Mouse (Mus musculus) layer of hippocampus, adult 2 months (tissue): ENCODE measurements around the gene Ppm1n. TPM values are rescaled to one million over a fixed set of nuclear protein-coding genes. Genes with fewer than 3 reads are reported as not detected.
A peak's percentile ranks its signal among the peaks of the same experiment; 100 is the strongest.

Experiments
- DNase-seq, 2 experiments: peaks; one replicate each; pipeline ENCODE4 v3.0.0; 2022; ENCODE audit warnings: low spot score in 2 of 2
- H3K27ac ChIP-seq: fragments of 200-600 bp; 2 replicates; pipeline ENCODE4 v1.8.1; 2022
- H3K4me3 ChIP-seq: fragments of 200-600 bp; 2 replicates; pipeline ENCODE4 v1.8.1; 2022; ENCODE audit warnings: mild to moderate bottlenecking
- CTCF ChIP-seq: fragments of 200-600 bp; conservative IDR thresholded peaks from 2 replicates; pipeline ENCODE4 v1.8.1; 2022; ENCODE audit warnings: antibody characterized with exemption, mild to moderate bottlenecking, moderate library complexity
- long read RNA-seq, 2 experiments: library from polyadenylated mRNA; stranded (forward); transcript quantifications; one replicate each; pipeline ENCODE4 v2.0.0; 2021; ENCODE audit warnings: borderline mapping rate in 2 of 2
- total RNA-seq, 2 experiments: library from RNA; stranded (reverse); gene quantifications; 2 replicates each; pipeline ENCODE4 v1.2.3; 2021

The Ppm1n gene
- not detected for total RNA-seq
- long read RNA-seq, experiment 1, partial matches to known transcripts: 0 of 1 reads
- long read RNA-seq, experiment 1, other reads (novel, unspliced or antisense): 0 of 1 reads
- long read RNA-seq, experiment 2: 0 reads

DNA sequence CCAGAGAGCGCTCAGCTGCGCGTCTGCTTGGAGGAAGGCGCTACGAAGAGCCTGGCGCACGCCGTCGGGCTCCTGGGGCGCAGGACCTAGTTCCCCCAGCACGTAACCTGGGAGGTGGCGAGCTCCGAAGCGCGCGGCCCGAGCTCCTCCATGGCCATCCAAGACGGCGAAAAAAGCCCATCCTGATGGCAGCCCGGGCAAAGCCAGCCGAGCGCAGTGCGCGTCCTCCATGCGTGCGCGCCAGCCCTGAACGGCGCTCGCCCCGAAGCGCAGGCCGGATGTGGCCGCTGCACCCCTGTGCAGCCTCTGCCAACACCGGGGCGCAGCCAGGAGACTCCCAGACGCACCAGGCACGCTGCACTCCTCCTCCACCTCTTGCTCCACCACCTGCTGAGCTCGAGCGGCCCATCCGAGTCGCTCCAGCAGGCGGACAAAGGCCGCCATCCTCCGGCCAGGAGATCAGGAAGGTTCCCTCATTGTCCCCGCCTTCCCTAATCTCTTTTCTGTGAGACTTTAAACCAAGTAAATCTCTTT, at the start of gene Ppm1n:
TSS of gene Ppm1n (minus strand) at position 484 of the 534 bp plus-strand sequence.
- no peak for DNase-seq
- peak within 1 kb of the TSS; percentile 20; the same call in 1 of the 2 replicates for H3K4me3 ChIP-seq
- H3K27ac ChIP-seq: no peak within 1 kb of the TSS
- TF ChIP-seq CTCF: no peak

DNA sequence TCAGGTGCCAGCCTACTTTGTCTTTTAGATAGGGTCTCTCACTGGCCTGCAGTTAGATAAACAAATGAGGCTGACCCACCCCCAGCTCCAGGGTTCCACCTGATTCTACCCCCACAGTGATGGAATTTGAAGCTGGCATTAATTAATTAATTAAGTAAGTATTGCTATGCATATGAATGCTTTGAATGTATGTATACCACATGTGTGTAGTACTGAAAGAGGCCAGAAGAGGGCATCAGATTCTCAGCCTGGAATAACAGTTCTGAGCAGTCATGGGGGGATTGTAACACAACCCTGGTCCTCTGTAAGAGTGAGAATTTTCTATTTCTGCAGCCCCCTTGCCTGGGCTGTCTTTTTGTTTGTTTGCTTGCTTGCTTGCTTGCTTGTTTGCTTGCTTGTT, 48.6 kb upstream of the Ppm1n start:
- DNase-seq: no peak
- peak; percentile 67 for TF ChIP-seq CTCF
- Histone ChIP-seq H3K27ac (no peak overlapping the region), H3K4me3 (no peak overlapping the region)

DNA sequence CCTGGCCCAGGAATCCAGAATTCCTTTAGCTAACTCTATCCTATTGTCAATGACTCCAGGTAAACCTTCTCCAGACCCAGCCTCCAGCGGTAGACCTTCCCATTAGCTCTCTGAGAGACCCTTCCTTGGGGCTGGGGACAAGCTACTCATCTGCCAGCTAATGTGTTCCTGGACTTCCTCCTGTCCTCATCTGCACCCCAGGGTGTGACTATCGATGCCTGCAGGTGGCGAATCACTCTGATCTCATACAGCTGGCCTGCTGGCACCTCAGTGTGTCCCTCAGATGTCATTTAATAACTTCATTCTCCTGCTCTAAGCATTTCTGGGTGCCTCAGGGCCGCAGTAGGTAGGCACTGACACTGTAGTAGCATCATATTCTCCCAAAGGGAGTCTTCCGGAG, 47.9 kb upstream of the Ppm1n start:
- H3K27ac ChIP-seq: 0 out of 2 replicates have a peak overlapping the region, but pooled peaks have one; percentile 96
- no peak overlapping the region for H3K4me3 ChIP-seq
- no peak for TF ChIP-seq CTCF
- no peak for DNase-seq

GRCm38 (mm10) chr7:19327128-19327527, 47.3 kb upstream of the Ppm1n start:
- DNase-seq: peak; percentile 82 to 89
- TF ChIP-seq CTCF: no peak
- Histone ChIP-seq H3K4me3 (peak overlapping the region; percentile 48), H3K27ac (peak overlapping the region; percentile 96)

- DNase-seq: peak; percentile 75 to 77
- H3K4me3 ChIP-seq: peak overlapping the region; percentile 48
- TF ChIP-seq CTCF: no peak
- peak overlapping the region; percentile 96 for H3K27ac ChIP-seq
Observed at GRCm38 (mm10) chr7:19326359-19326758, 46.5 kb upstream of the Ppm1n start.

DNA sequence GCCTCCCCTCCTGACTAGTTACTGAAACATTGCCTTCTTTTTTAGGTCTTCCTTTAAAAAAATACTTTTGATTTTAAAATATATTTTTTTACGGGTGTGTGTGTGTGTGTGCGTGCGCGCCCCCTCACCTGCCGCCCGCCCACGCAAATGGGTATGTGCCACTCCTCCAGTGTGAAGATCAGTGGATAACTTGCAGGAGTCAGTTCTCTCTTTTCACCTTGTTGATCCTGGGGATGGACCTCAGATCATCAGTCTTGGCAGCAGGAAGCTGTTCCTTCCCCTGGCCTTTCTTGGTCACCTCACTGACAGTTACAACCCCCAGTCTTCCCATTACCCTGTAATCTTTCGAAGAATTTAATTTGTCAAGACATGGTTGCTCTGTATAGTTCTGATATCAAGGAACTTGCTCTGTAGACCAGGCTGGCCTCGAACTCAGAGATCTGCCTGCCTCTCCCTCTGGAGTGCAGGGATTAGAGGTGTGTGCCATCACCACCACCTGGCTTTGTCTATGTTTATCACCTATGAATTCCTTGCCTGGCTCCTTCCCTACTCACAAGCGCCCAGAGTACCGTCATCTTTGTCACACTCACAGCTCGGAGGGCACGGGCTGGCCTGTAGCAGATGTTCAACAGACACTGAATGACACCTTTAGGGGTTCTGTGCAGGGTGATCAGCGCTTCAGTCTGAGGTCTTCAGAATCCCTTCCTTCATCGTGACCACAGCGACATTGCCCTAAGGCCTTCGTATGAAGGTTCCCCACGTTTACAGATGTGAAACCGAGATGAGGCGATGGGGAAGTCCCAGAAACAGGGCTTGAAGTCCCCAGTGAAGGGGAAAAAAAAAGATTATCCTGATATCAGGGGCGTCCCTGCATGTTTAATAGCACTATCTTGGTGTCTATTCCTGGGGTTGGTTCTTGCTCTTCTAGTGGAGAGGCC, 45.7 kb upstream of the Ppm1n start:
- H3K27ac ChIP-seq: peak overlapping the region; percentile 96

GRCm38 (mm10) chr7:19324221-19324620, 44.4 kb upstream of the Ppm1n start:
- H3K27ac ChIP-seq: no peak overlapping the region
- no peak overlapping the region for H3K4me3 ChIP-seq
- TF ChIP-seq CTCF: no peak
- DNase-seq: no peak

More for the DNA sequence above, 45.7 kb upstream of the Ppm1n start:
- no peak for DNase-seq
- no peak overlapping the region; the same call in 1 of the 2 replicates for H3K4me3 ChIP-seq
- no peak for TF ChIP-seq CTCF

GRCm38 (mm10) chr7:19322489-19322888, 42.6 kb upstream of the Ppm1n start:
- no peak for DNase-seq
- TF ChIP-seq CTCF: no peak
- no peak overlapping the region for H3K27ac ChIP-seq
- no peak overlapping the region for H3K4me3 ChIP-seq

DNA sequence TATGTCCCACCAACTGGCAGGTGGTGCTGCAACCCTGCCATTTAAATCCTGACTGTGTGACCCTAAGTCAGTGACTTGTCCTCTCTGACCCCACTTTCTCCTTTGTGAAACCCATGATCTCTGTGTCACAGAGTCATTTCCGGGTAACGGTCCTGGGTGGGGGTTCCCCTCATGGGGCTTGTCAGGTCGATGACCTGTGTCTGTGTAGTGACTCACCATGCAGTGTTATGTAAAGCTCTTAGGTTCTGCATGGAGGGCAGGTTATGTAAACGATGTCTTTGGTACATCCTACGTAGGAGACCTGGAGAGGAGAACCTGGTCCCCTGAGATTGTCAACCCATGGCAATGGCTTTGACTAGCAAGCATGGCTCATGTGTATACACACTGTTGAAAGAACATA, 41.6 kb upstream of the Ppm1n start:
- no peak for TF ChIP-seq CTCF
- no peak overlapping the region for H3K27ac ChIP-seq
- H3K4me3 ChIP-seq: no peak overlapping the region
- DNase-seq: no peak

- no peak for TF ChIP-seq CTCF
- H3K4me3 ChIP-seq: peak overlapping the region; percentile 66
- no peak for DNase-seq
- H3K27ac ChIP-seq: peak overlapping the region; percentile 96
Observed at GRCm38 (mm10) chr7:19320637-19321036, 40.8 kb upstream of the Ppm1n start.

DNA sequence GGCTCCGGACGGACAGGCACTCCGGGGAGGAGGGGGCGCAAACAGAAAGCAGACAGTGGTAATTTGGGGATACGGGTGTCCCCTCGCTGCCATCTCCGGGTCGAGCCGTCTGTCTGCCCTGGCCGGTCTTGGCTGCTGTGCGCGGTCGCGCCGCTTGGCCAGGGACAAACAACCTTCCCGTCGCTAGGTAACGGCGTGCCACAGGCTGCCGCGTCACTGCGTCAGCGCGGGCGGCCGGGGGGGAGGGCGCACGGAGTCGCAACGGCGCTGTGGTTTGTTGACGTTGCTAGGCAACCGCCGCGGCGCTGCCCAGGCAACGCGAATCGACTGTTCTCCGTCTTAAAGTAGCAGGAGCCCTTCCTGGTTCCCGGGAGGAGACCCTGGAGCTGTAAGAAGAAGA, 40.0 kb upstream of the Ppm1n start:
- H3K4me3 ChIP-seq: peak overlapping the region; percentile 66
- TF ChIP-seq CTCF: peak; percentile 63
- H3K27ac ChIP-seq: peak overlapping the region; percentile 96
- DNase-seq: peak; percentile 95 to 96

- no peak for TF ChIP-seq CTCF
- Histone ChIP-seq H3K4me3 (peak overlapping the region; percentile 66), H3K27ac (peak overlapping the region; percentile 96)
- no peak for DNase-seq
Observed at GRCm38 (mm10) chr7:19319458-19319857, 39.6 kb upstream of the Ppm1n start.

DNA sequence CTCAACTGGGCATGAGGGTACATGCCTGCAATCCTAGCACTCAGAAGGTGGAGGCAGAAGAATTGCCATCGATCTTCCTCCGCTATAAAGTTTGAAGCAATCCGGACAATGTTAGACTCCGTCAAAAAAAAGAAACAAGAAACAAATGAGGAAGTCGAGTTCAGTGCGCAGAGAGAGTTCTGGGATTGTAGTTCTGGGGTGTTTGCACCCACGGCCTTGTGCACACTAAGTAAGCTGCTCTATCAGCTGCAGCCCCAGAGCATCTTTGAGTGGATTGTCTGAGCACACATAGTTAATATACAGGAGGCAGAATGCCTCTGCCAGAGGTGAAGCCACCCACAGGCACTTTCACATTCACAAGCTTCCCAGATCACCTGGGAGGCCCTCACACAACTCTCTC, 38.8 kb upstream of the Ppm1n start:
- no peak for TF ChIP-seq CTCF
- Histone ChIP-seq H3K4me3 (no peak overlapping the region), H3K27ac (no peak overlapping the region)
- DNase-seq: no peak
